Mouse (Mus musculus): ENCODE data around the gene Pax3. TPM values are rescaled to one million over a fixed set of nuclear protein-coding genes. Genes with fewer than 3 reads are reported as not detected.

The Pax3 gene
- 0.06 TPM in 1 of 2 replicates, not detected in the other for polyA plus RNA-seq (2012; rRNA removed; ENCODE audit: low replicate concordance)

GRCm38 (mm10) chr1:78196751-78197311, at the start of gene Pax3:
Pax3 (minus strand) TSS chr1:78197134.

Other genes with a start within 250 kb of the Pax3 start
- 0.07 and 0.11 TPM in 2 replicates for gene Sgpp2, start 113.2 kb upstream of the Pax3 start, polyA plus RNA-seq (2012; rRNA removed; ENCODE audit: low replicate concordance)